Mouse (Mus musculus): ENCODE measurements around the gene Cfap97. TPM values are rescaled to one million over a fixed set of nuclear protein-coding genes. Genes with fewer than 3 reads are reported as not detected.
A peak's percentile ranks its signal among the peaks of the same experiment; 100 is the strongest.

Gene Cfap97
- polyA plus RNA-seq, 1 experiment from 2014 or later, result 30.6 TPM

- Histone ChIP-seq H3K4me2 (ENCODE audit: low read length) (peak overlapping the region; percentile 81), H3K4me3 (replicated peaks; ENCODE audit: low read depth, low read length) (peak overlapping the region; percentile 1; the same call in 1 of the 2 replicates), H3K4me1 (ENCODE audit: control insufficient read depth, insufficient read depth, low read length) (peaks cover 16% of the 10 kb centered on the region), H3K27ac (replicated peaks; ENCODE audit: low read depth, low read length) (no peak overlapping the region), H3K27me3 (ENCODE audit: control insufficient read depth, insufficient read depth, low read length) (no peaks in the 10 kb centered on the region), H3K9me3 (ENCODE audit: control insufficient read depth, low read length) (no peaks in the 10 kb centered on the region), H3K9ac (replicated peaks; ENCODE audit: low read length) (no peak overlapping the region), H3K36me3 (ENCODE audit: control insufficient read depth, insufficient read depth, low read length) (peaks cover 56% of the 10 kb centered on the region)
- peak; percentile 27 for DNase-seq
- 89% methylated on average over 12 of the region's 12 CpGs for WGBS
- ATAC-seq (ENCODE audit: low FRiP score, low TSS enrichment), result no peak
Observed at GRCm38 (mm10) chr8:46208354-46208753, 56.8 kb downstream of the Cfap97 start.

GRCm38 (mm10) chr8:46209057-46209456, 57.5 kb downstream of the Cfap97 start:
- peaks cover 51% of the 10 kb centered on the region for H3K36me3 ChIP-seq (ENCODE audit: control insufficient read depth, insufficient read depth, low read length)
- peaks cover 16% of the 10 kb centered on the region for H3K4me1 ChIP-seq (ENCODE audit: control insufficient read depth, insufficient read depth, low read length)
- no peak for ATAC-seq (ENCODE audit: low FRiP score, low TSS enrichment)
- H3K4me2 ChIP-seq (ENCODE audit: low read length), result peak overlapping the region; percentile 81
- WGBS, result 79% methylated on average over 15 of the region's 15 CpGs
- peak overlapping the region; percentile 71 for H3K4me3 ChIP-seq (replicated peaks; ENCODE audit: low read depth, low read length)
- no peaks in the 10 kb centered on the region for H3K27me3 ChIP-seq (ENCODE audit: control insufficient read depth, insufficient read depth, low read length)
- peak; percentile 24 for DNase-seq
- H3K27ac ChIP-seq (replicated peaks; ENCODE audit: low read depth, low read length), result 0 out of 2 replicates have a peak overlapping the region, but pooled peaks have one; percentile 28
- peak overlapping the region; percentile 97; the same call in 1 of the 2 replicates for H3K9ac ChIP-seq (replicated peaks; ENCODE audit: low read length)
- H3K9me3 ChIP-seq (ENCODE audit: control insufficient read depth, low read length), result no peaks in the 10 kb centered on the region

GRCm38 (mm10) chr8:46210404-46211315, 59.1 kb downstream of the Cfap97 start, which contains the start of gene Slc25a4:
Slc25a4 (minus strand) TSS chr8:46211284.
- under 1% methylated on average over 83 of the region's 84 CpGs for WGBS
- H3K4me2 ChIP-seq (ENCODE audit: low read length), result peak within 1 kb of the TSS; percentile 81
- peak within 1 kb of the TSS; percentile 71 for H3K4me3 ChIP-seq (replicated peaks; ENCODE audit: low read depth, low read length)
- H3K4me1 ChIP-seq (ENCODE audit: control insufficient read depth, insufficient read depth, low read length), result peaks cover 16% of the 10 kb centered on the region
- H3K27ac ChIP-seq (replicated peaks; ENCODE audit: low read depth, low read length), result peak within 1 kb of the TSS; percentile 98
- peaks cover 36% of the 10 kb centered on the region for H3K36me3 ChIP-seq (ENCODE audit: control insufficient read depth, insufficient read depth, low read length)
- H3K9ac ChIP-seq (replicated peaks; ENCODE audit: low read length), result peak within 1 kb of the TSS; percentile 97
- no peaks in the 10 kb centered on the region for H3K27me3 ChIP-seq (ENCODE audit: control insufficient read depth, insufficient read depth, low read length)
- ATAC-seq (ENCODE audit: low FRiP score, low TSS enrichment), result peak; percentile 98
- peak; percentile 97 for DNase-seq
- H3K9me3 ChIP-seq (ENCODE audit: control insufficient read depth, low read length), result no peaks in the 10 kb centered on the region

GRCm38 (mm10) chr8:46211611-46212071, 60.1 kb downstream of the Cfap97 start:
- ATAC-seq (ENCODE audit: low FRiP score, low TSS enrichment) (no peak), DNase-seq (peak; percentile 65)
- H3K9ac ChIP-seq (replicated peaks; ENCODE audit: low read length), result peak overlapping the region; percentile 97
- H3K27ac ChIP-seq (replicated peaks; ENCODE audit: low read depth, low read length), result peak overlapping the region; percentile 98
- peak overlapping the region; percentile 71 for H3K4me3 ChIP-seq (replicated peaks; ENCODE audit: low read depth, low read length)
- H3K4me1 ChIP-seq (ENCODE audit: control insufficient read depth, insufficient read depth, low read length), result peaks cover 19% of the 10 kb centered on the region
- H3K36me3 ChIP-seq (ENCODE audit: control insufficient read depth, insufficient read depth, low read length), result peaks cover 27% of the 10 kb centered on the region
- 4% methylated on average over 13 of the region's 13 CpGs for WGBS
- H3K9me3 ChIP-seq (ENCODE audit: control insufficient read depth, low read length), result no peaks in the 10 kb centered on the region
- peak overlapping the region; percentile 81 for H3K4me2 ChIP-seq (ENCODE audit: low read length)
- H3K27me3 ChIP-seq (ENCODE audit: control insufficient read depth, insufficient read depth, low read length), result no peaks in the 10 kb centered on the region

GRCm38 (mm10) chr8:46212194-46212593, 60.6 kb downstream of the Cfap97 start:
- H3K4me2 ChIP-seq (ENCODE audit: low read length), result peak overlapping the region; percentile 81; the same call in 1 of the 2 replicates
- no peaks in the 10 kb centered on the region for H3K27me3 ChIP-seq (ENCODE audit: control insufficient read depth, insufficient read depth, low read length)
- H3K4me3 ChIP-seq (replicated peaks; ENCODE audit: low read depth, low read length), result no peak overlapping the region
- no peak overlapping the region for H3K27ac ChIP-seq (replicated peaks; ENCODE audit: low read depth, low read length)
- 46% methylated on average over 7 of the region's 7 CpGs for WGBS
- no peak overlapping the region for H3K9ac ChIP-seq (replicated peaks; ENCODE audit: low read length)
- no peaks in the 10 kb centered on the region for H3K9me3 ChIP-seq (ENCODE audit: control insufficient read depth, low read length)
- DNase-seq (no peak), ATAC-seq (ENCODE audit: low FRiP score, low TSS enrichment) (no peak)
- H3K4me1 ChIP-seq (ENCODE audit: control insufficient read depth, insufficient read depth, low read length), result peaks cover 21% of the 10 kb centered on the region
- peaks cover 21% of the 10 kb centered on the region for H3K36me3 ChIP-seq (ENCODE audit: control insufficient read depth, insufficient read depth, low read length)

GRCm38 (mm10) chr8:46213971-46214480, 62.5 kb downstream of the Cfap97 start:
- no peaks in the 10 kb centered on the region; the same call in 1 of the 2 replicates for H3K27me3 ChIP-seq (ENCODE audit: control insufficient read depth, insufficient read depth, low read length)
- H3K9ac ChIP-seq (replicated peaks; ENCODE audit: low read length), result no peak overlapping the region
- H3K4me3 ChIP-seq (replicated peaks; ENCODE audit: low read depth, low read length), result no peak overlapping the region
- DNase-seq (no peak), ATAC-seq (ENCODE audit: low FRiP score, low TSS enrichment) (no peak)
- H3K4me2 ChIP-seq (ENCODE audit: low read length), result no peak overlapping the region
- 18% methylated on average over 2 of the region's 2 CpGs for WGBS
- H3K4me1 ChIP-seq (ENCODE audit: control insufficient read depth, insufficient read depth, low read length), result peaks cover 18% of the 10 kb centered on the region
- no peak overlapping the region for H3K27ac ChIP-seq (replicated peaks; ENCODE audit: low read depth, low read length)
- no peaks in the 10 kb centered on the region for H3K9me3 ChIP-seq (ENCODE audit: control insufficient read depth, low read length)
- peaks cover 3% of the 10 kb centered on the region; the same call in 1 of the 2 replicates for H3K36me3 ChIP-seq (ENCODE audit: control insufficient read depth, insufficient read depth, low read length)

GRCm38 (mm10) chr8:46216838-46217237, 65.3 kb downstream of the Cfap97 start:
- peak overlapping the region; percentile 57 for H3K4me2 ChIP-seq (ENCODE audit: low read length)
- H3K36me3 ChIP-seq (ENCODE audit: control insufficient read depth, insufficient read depth, low read length), result no peaks in the 10 kb centered on the region
- peak overlapping the region; percentile 24 for H3K4me3 ChIP-seq (replicated peaks; ENCODE audit: low read depth, low read length)
- no peaks in the 10 kb centered on the region for H3K9me3 ChIP-seq (ENCODE audit: control insufficient read depth, low read length)
- H3K9ac ChIP-seq (replicated peaks; ENCODE audit: low read length), result peak overlapping the region; percentile 39
- H3K27me3 ChIP-seq (ENCODE audit: control insufficient read depth, insufficient read depth, low read length), result no peaks in the 10 kb centered on the region; the same call in 1 of the 2 replicates
- peaks cover 8% of the 10 kb centered on the region; the same call in 1 of the 2 replicates for H3K4me1 ChIP-seq (ENCODE audit: control insufficient read depth, insufficient read depth, low read length)
- peak; percentile 86 for DNase-seq
- under 1% methylated on average over 14 of the region's 14 CpGs for WGBS
- ATAC-seq (ENCODE audit: low FRiP score, low TSS enrichment), result peak; percentile 90
- peak overlapping the region; percentile 77 for H3K27ac ChIP-seq (replicated peaks; ENCODE audit: low read depth, low read length)

GRCm38 (mm10) chr8:46220566-46220965, 69.0 kb downstream of the Cfap97 start:
- no peaks in the 10 kb centered on the region for H3K36me3 ChIP-seq (ENCODE audit: control insufficient read depth, insufficient read depth, low read length)
- no peak overlapping the region for H3K9ac ChIP-seq (replicated peaks; ENCODE audit: low read length)
- H3K4me3 ChIP-seq (replicated peaks; ENCODE audit: low read depth, low read length), result no peak overlapping the region
- H3K27ac ChIP-seq (replicated peaks; ENCODE audit: low read depth, low read length), result no peak overlapping the region
- H3K27me3 ChIP-seq (ENCODE audit: control insufficient read depth, insufficient read depth, low read length), result no peaks in the 10 kb centered on the region; the same call in 1 of the 2 replicates
- ATAC-seq (ENCODE audit: low FRiP score, low TSS enrichment) (no peak), DNase-seq (no peak)
- H3K9me3 ChIP-seq (ENCODE audit: control insufficient read depth, low read length), result no peaks in the 10 kb centered on the region
- H3K4me1 ChIP-seq (ENCODE audit: control insufficient read depth, insufficient read depth, low read length), result peaks cover 8% of the 10 kb centered on the region; the same call in 1 of the 2 replicates
- 76% methylated on average over 3 of the region's 3 CpGs for WGBS
- no peak overlapping the region for H3K4me2 ChIP-seq (ENCODE audit: low read length)

Data from midbrain, embryonic 14.5 days (tissue).